Mouse (Mus musculus): ENCODE results near the gene Aox2.
A peak's percentile ranks its signal among the peaks of the same experiment; 100 is the strongest.

- peak; percentile 84 for TF ChIP-seq EP300 (IDR thresholded peaks at IDR 0.05; ENCODE audit: insufficient read depth, low read depth, low read length)
- TF ChIP-seq CTCF (IDR thresholded peaks at IDR 0.05; ENCODE audit: low read depth, low read length) = no peak
Observed at GRCm38 (mm10) chr1:58366737-58367471, 88.8 kb downstream of the Aox2 start.
